Mouse (Mus musculus): ENCODE measurements around the gene 4931406C07Rik. TPM values are rescaled to one million over a fixed set of nuclear protein-coding genes. Genes with fewer than 3 reads are reported as not detected.
A peak's percentile ranks its signal among the peaks of the same experiment; 100 is the strongest.

The 4931406C07Rik gene
- polyA plus RNA-seq, 1 experiment from 2014 or later, result 6.8 TPM

DNA sequence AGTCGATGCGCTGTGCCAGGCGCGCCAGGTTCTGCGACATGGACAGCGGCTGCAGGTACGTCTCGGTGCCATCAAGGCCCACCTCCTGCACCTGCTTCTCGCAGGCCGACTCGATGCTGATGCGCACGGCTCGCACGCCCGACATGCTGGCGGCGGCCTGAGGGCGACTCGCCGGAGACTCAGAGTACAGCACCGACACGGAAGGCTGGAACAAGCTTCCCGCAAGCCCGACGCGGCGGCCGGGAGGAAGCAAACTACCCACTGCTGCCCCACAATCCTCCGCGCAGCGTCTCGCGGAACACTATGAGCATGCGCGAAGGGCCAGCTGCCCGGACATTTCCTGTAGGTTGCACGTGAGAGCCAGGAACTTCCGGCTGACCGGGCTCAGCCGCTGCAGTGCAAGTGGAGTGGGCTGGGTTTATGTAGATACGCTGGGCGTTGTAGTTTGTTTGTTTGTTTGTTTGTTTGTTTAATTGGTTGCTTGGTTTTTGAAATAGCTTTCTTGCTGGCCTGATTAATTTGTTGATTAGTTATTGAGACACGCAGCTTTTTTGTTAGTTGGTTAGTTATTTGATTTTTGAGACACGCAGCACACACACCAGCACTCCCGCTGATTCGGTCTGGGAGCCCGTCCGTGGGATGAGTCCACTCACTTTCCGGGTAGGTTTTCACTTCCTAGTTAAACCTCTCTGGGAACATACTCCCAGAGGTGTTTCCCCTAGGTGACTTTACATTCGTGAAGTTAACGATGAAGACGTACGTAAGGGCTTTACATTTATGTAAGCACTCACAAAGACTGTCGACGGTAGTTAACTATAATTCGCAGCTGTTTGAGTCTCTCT, 26.4 kb downstream of the 4931406C07Rik start, which contains the start of gene Med17:
TSS of gene Med17 (minus strand) at position 283 of the 842 bp plus-strand sequence.
- DNase-seq (ENCODE audit: low spot score), result peak; percentile 95
- WGBS, result 2% methylated on average over 57 of the region's 57 CpGs
- peak within 1 kb of the TSS; percentile 99 for H3K4me3 ChIP-seq
- H3K27me3 ChIP-seq (replicated peaks; ENCODE audit: low read depth, poor library complexity, severe bottlenecking), result no peaks in the 10 kb centered on the region
- H3K27ac ChIP-seq (replicated peaks), result peak within 1 kb of the TSS; percentile 91
- no peaks in the 10 kb centered on the region for H3K9me3 ChIP-seq
- H3K4me1 ChIP-seq, result peaks cover 16% of the 10 kb centered on the region
- H3K36me3 ChIP-seq (replicated peaks), result peaks cover 26% of the 10 kb centered on the region

DNA sequence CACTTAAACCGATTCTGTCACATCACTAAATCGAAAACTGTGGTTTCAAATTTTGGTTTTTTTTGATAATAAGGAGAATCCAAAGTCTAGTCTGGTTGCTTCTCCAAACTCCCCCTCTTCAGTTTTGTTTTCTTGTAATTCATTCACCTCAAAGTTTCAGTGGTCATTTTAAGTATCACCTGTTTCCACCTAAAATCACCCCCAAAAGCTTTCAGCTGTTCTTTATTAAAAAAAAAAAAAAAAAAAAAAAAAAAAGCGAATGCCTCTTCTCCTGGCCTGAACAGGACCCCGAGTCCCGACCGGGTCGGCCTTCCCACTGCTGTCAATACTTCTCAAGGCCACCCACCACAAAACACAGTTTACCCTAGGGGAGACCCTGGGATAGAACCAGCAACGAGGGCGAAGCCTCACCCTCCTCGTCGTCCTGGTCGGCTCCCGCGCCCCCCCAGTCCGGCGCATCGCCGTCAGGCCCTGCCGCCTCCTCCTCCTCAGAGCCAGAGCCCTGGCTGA, 27.1 kb downstream of the 4931406C07Rik start:
- Histone ChIP-seq H3K4me3 (peak overlapping the region; percentile 99), H3K27ac (replicated peaks) (peak overlapping the region; percentile 91), H3K4me1 (peaks cover 16% of the 10 kb centered on the region), H3K9me3 (no peaks in the 10 kb centered on the region), H3K27me3 (replicated peaks; ENCODE audit: low read depth, poor library complexity, severe bottlenecking) (no peaks in the 10 kb centered on the region), H3K36me3 (replicated peaks) (peaks cover 33% of the 10 kb centered on the region)
- no peak for DNase-seq (ENCODE audit: low spot score)
- WGBS, result 8% methylated on average over 19 of the region's 19 CpGs

DNA sequence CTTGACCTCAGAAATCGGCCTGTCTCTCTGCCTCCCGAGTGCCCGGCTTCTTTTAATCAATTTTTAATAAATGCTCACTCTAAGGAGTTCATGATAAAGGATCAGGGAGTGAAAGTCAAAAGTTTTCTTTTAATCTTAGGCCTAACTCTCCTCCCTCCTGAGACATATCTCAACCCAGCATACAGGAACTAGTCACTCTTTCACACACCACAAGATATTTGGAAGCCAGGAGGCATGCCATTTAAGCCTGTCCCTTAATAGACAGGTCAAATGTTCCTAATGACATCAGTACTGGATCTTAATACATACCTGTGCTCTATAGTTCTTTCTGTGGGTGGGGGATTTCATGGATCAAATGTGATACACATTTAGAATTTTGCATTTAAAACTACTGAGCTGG, 27.9 kb downstream of the 4931406C07Rik start:
- peaks cover 41% of the 10 kb centered on the region for H3K36me3 ChIP-seq (replicated peaks)
- no peak for DNase-seq (ENCODE audit: low spot score)

DNA sequence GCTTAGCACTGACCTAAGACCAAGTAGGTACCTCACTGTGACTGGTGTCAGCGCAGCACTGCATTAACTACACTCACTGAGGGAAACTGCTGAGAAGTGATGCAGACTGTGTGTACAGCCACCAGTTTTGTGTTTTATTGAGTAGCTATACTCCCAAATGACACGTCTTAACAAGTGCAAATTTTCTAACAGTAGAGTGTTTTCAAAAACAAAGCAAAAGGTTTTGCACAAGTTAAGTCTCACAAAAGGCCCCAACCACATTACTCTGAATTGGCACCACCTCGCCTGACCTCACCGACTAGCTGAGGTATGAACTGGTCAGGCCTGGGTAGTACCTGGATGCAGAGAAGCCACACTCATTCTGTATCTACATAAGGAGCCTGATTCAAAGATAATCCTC, 29.4 kb downstream of the 4931406C07Rik start:
- Histone ChIP-seq H3K4me1 (peaks cover 16% of the 10 kb centered on the region), H3K27me3 (replicated peaks; ENCODE audit: low read depth, poor library complexity, severe bottlenecking) (no peaks in the 10 kb centered on the region), H3K36me3 (replicated peaks) (peaks cover 56% of the 10 kb centered on the region), H3K27ac (replicated peaks) (no peak overlapping the region), H3K9me3 (no peaks in the 10 kb centered on the region), H3K4me3 (no peak overlapping the region)
- 90% methylated on average over 4 of the region's 4 CpGs for WGBS
- no peak for DNase-seq (ENCODE audit: low spot score)

More for the DNA sequence above, 27.9 kb downstream of the 4931406C07Rik start:
- Histone ChIP-seq H3K9me3 (no peaks in the 10 kb centered on the region), H3K4me1 (peaks cover 16% of the 10 kb centered on the region), H3K27me3 (replicated peaks; ENCODE audit: low read depth, poor library complexity, severe bottlenecking) (no peaks in the 10 kb centered on the region), H3K27ac (replicated peaks) (no peak overlapping the region), H3K4me3 (peak overlapping the region; percentile 99; the same call in 1 of the 2 replicates)
- WGBS, result 92% methylated on average over 3 of the region's 3 CpGs

DNA sequence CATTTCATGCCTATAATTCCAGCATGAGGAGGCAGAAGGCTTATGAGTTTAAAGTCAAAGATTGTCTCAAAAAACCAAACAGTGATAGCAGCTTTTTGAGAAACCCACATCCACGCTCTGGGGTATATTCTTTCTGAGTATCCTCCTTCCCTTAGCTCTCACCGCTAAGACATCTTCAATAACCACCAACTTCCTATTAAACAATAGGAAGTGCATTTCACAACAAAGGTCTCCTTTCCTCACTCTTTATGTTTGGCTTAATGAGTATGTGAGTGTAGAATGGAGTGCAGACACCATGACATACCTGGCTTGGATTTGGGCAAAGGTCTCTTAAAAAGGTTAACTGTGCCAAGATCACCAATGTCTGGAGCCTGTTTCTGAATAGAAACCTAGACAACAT, 32.3 kb downstream of the 4931406C07Rik start:
- Histone ChIP-seq H3K4me1 (peaks cover 5% of the 10 kb centered on the region), H3K4me3 (no peak overlapping the region), H3K27ac (replicated peaks) (no peak overlapping the region), H3K36me3 (replicated peaks) (peaks cover 85% of the 10 kb centered on the region), H3K9me3 (no peaks in the 10 kb centered on the region), H3K27me3 (replicated peaks; ENCODE audit: low read depth, poor library complexity, severe bottlenecking) (no peaks in the 10 kb centered on the region)
- WGBS, result 93% methylated on average over 2 of the region's 2 CpGs
- no peak for DNase-seq (ENCODE audit: low spot score)

DNA sequence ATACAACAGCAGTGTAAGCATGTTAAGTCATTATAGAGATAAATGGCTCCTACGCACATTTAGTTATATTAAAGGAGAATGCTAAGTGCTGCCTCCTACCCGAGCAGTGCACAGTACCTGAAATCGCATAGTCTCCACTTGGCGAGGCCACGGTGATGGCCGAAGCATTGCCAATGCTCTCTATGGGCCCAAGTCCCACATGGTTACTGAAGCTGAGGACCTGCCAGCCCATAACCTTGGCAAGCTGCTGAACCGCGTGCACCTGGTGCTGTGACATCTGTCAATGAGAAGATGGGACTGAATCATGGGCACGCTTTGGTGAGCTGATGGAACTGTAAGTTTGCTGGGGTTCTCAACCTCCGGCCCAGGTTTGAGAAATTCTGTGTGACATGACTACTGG, 42.8 kb downstream of the 4931406C07Rik start:
- H3K36me3 ChIP-seq (replicated peaks), result peaks cover 85% of the 10 kb centered on the region
- no peak for DNase-seq (ENCODE audit: low spot score)
- WGBS, result 96% methylated on average over 10 of the region's 10 CpGs

DNA sequence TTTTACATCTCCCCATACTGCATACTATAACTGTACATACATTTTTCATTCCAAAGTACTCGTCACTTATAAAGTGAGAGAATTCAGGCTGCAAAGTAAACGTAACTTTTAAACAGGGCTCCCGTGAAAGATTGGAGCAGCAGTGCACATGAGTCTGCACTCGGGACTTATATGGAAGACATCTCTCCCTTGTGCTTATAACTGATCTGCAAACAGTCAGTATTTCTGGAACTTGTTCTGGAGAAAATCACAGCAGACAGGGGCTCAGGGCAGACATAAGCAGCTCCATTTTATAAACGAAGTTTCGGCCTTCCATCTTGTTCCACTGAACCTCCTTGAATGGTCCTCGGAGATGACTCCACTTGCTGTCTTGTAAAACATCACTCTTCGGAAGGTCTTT, 44.3 kb downstream of the 4931406C07Rik start:
- Histone ChIP-seq H3K9me3 (no peaks in the 10 kb centered on the region), H3K27me3 (replicated peaks; ENCODE audit: low read depth, poor library complexity, severe bottlenecking) (no peaks in the 10 kb centered on the region), H3K4me3 (no peak overlapping the region), H3K27ac (replicated peaks) (no peak overlapping the region), H3K36me3 (replicated peaks) (peaks cover 70% of the 10 kb centered on the region), H3K4me1 (no peaks in the 10 kb centered on the region)
- 92% methylated on average over 8 of the region's 8 CpGs for WGBS
- DNase-seq (ENCODE audit: low spot score), result no peak

More for the DNA sequence above, 42.8 kb downstream of the 4931406C07Rik start:
- Histone ChIP-seq H3K4me3 (no peak overlapping the region), H3K9me3 (no peaks in the 10 kb centered on the region), H3K4me1 (no peaks in the 10 kb centered on the region), H3K27ac (replicated peaks) (no peak overlapping the region), H3K27me3 (replicated peaks; ENCODE audit: low read depth, poor library complexity, severe bottlenecking) (no peaks in the 10 kb centered on the region)

DNA sequence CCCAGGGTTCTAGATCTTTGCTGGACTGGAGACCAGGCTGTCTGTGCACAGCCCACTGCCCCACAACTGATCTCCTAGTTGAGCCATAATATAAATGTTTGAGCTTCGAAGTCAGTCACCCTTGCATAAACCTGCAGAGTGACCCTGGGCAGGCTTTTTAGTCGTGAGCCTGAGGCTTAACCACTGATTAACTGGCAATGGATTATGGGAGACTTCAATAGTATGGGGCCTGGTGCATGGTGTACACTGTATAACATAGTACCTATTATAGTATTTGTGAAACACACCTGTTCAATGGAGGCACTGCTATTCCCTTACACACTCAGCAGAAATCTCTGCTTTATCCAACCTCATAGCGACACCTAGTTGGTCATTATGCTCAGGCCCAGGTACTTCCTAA, 50.0 kb downstream of the 4931406C07Rik start:
- 81% methylated on average over 3 of the region's 3 CpGs for WGBS
- no peak overlapping the region for H3K27ac ChIP-seq (replicated peaks)
- DNase-seq (ENCODE audit: low spot score), result no peak
- H3K36me3 ChIP-seq (replicated peaks), result peaks cover 13% of the 10 kb centered on the region
- no peak overlapping the region for H3K4me3 ChIP-seq
- no peaks in the 10 kb centered on the region for H3K27me3 ChIP-seq (replicated peaks; ENCODE audit: low read depth, poor library complexity, severe bottlenecking)
- H3K9me3 ChIP-seq, result no peaks in the 10 kb centered on the region
- H3K4me1 ChIP-seq, result no peaks in the 10 kb centered on the region

DNA sequence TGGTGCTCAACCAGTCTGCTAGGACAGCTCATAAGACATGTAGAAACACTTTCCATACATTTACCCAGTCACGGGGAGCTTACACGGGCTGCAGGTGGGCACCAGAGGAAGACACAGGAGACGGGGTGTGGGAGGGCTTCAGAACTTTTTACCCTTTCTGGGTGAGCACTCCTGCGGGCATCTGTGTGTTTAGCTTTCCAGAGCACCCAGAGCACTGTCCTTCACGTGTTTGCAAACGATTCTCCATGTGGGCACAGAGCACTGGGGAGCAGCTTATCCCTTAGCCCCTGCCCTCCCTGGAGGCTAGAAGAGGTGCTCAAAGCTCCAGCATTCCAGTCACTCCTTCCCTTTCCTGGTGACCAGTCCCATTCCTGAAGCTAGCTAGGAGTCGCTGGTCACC, 51.7 kb downstream of the 4931406C07Rik start:
- Histone ChIP-seq H3K36me3 (replicated peaks) (no peaks in the 10 kb centered on the region), H3K9me3 (no peaks in the 10 kb centered on the region), H3K27ac (replicated peaks) (no peak overlapping the region), H3K4me3 (no peak overlapping the region), H3K27me3 (replicated peaks; ENCODE audit: low read depth, poor library complexity, severe bottlenecking) (no peaks in the 10 kb centered on the region), H3K4me1 (no peaks in the 10 kb centered on the region)
- WGBS, result 84% methylated on average over 7 of the region's 7 CpGs
- no peak for DNase-seq (ENCODE audit: low spot score)

DNA sequence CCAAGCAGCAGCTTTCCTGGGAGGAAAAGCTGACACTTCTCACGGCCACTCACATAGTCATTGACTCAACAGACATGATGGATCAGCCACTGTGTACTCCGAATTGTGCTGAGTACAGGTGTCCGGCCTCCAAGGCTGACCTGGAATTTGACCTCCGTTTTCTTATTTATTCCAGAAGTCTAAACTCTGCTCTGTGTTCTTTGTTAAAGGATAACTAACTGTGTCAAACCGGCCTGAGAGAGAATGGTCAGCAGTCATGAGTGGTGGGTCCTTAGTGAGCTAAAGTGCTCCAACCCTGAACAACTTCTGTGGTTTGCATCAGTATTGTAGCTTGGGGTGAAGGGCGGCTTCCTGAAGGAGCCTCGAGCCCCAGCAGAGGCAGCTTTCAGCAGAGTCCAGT, 54.1 kb downstream of the 4931406C07Rik start:
- DNase-seq (ENCODE audit: low spot score), result no peak
- Histone ChIP-seq H3K27me3 (replicated peaks; ENCODE audit: low read depth, poor library complexity, severe bottlenecking) (no peaks in the 10 kb centered on the region), H3K36me3 (replicated peaks) (no peaks in the 10 kb centered on the region), H3K4me1 (no peaks in the 10 kb centered on the region), H3K4me3 (no peak overlapping the region), H3K9me3 (no peaks in the 10 kb centered on the region), H3K27ac (replicated peaks) (no peak overlapping the region)
- WGBS, result 77% methylated on average over 7 of the region's 7 CpGs

DNA sequence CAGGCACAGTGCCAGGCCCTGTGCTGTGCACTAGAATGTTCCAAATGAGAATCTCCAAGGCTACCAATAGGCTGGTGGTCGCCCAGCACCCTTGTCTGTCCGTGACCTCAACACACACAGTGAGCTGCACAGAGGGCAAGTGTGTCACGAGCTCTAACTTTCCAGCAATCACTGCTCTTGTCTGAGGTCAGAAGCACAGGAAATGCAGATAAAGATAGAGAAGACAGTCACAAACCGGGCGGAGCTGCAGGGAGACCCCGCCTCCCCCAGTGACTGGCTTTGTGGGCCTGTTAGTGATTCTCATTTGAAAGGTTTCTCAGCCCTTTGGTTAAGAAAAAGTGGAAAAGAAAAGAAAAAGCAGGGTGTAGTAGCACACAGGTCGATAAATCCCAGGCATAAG, 55.9 kb downstream of the 4931406C07Rik start:
- WGBS, result 78% methylated on average over 7 of the region's 7 CpGs
- no peaks in the 10 kb centered on the region for H3K9me3 ChIP-seq
- H3K27ac ChIP-seq (replicated peaks), result no peak overlapping the region
- no peak for DNase-seq (ENCODE audit: low spot score)
- no peaks in the 10 kb centered on the region for H3K36me3 ChIP-seq (replicated peaks)
- H3K27me3 ChIP-seq (replicated peaks; ENCODE audit: low read depth, poor library complexity, severe bottlenecking), result no peaks in the 10 kb centered on the region
- H3K4me3 ChIP-seq, result no peak overlapping the region
- H3K4me1 ChIP-seq, result no peaks in the 10 kb centered on the region

DNA sequence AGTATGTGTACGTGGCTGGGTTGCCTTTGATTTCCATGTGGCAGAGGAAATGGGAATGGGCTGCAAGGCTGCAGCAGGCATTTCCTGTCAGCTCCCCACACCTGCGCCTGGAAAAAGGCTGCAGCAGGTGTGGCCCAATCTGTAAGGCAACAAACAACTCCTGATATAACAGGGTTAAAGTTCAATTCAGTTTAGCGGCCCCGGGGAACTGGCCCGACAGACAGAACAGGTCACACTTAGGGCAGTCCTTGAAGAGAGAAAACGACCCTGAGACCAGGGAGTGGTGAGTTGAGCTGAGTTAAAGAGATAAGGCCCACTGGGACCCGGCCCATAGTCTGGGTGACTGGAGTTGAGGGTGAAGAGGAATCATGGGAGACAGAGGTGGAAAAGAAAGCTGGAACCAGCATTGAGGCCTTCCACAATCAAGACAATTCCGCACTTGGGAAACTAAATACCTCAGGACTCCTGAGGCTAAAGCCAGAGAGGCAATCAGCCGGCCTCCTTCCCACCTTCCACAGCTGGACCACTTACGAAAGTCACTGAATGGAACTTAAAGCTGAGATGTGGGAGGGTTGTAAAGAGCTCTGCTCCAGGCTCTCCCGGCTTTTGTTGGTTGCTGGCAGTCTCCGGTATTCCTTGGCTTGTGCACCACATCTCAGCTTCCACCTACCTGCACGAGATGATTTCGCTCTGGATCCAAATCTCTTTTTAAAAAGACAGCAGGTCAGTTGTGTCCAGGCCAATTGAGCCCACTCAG, 60.8 kb downstream of the 4931406C07Rik start:
- peaks cover 3% of the 10 kb centered on the region; the same call in 1 of the 2 replicates for H3K27me3 ChIP-seq (replicated peaks; ENCODE audit: low read depth, poor library complexity, severe bottlenecking)

More for the DNA sequence above, 60.8 kb downstream of the 4931406C07Rik start:
- Histone ChIP-seq H3K27ac (replicated peaks) (no peak overlapping the region), H3K4me1 (no peaks in the 10 kb centered on the region), H3K36me3 (replicated peaks) (no peaks in the 10 kb centered on the region), H3K9me3 (no peaks in the 10 kb centered on the region), H3K4me3 (no peak overlapping the region)
- 67% methylated on average over 14 of the region's 14 CpGs for WGBS
- DNase-seq (ENCODE audit: low spot score), result no peak
